Mouse (Mus musculus): ENCODE data around the gene Gm49318. TPM values are rescaled to one million over a fixed set of nuclear protein-coding genes. Genes with fewer than 3 reads are reported as not detected.

Gene Gm49318
- polyA plus RNA-seq, 1 experiment from 2014 or later: not detected

GRCm38 (mm10) chr9:22051958-22052254 is 19.2 kb downstream of the Gm49318 start, which contains the start of gene Elavl3:
Gene Elavl3 (minus strand): TSS chr9:22052023.
- no peak for ATAC-seq (replicated peaks; ENCODE audit: insufficient number of reproducible peaks, insufficient read depth, low FRiP score, low read depth)
- peak within 1 kb of the TSS; percentile 78 for H3K4me2 ChIP-seq
- WGBS: under 1% methylated on average over 28 of the region's 28 CpGs

GRCm38 (mm10) chr9:22051161-22051957 is 19.7 kb downstream of the Gm49318 start:
- H3K36me3 ChIP-seq: no peaks in the 10 kb centered on the region; the same call in 1 of the 2 replicates
- no peak overlapping the region for H3K27ac ChIP-seq
- WGBS: 4% methylated on average over 63 of the region's 67 CpGs
- H3K9me3 ChIP-seq (replicated peaks): no peaks in the 10 kb centered on the region
- peak overlapping the region; percentile 78 for H3K4me2 ChIP-seq
- ATAC-seq (replicated peaks; ENCODE audit: insufficient number of reproducible peaks, insufficient read depth, low FRiP score, low read depth): 0 out of 2 replicates have a peak, but pooled peaks have one; percentile 1
- H3K4me3 ChIP-seq: peak overlapping the region; percentile 43
- peaks cover 27% of the 10 kb centered on the region for H3K4me1 ChIP-seq (replicated peaks)
- peaks cover 80% of the 10 kb centered on the region for H3K27me3 ChIP-seq
- H3K9ac ChIP-seq: no peak overlapping the region; the same call in 1 of the 2 replicates

More at GRCm38 (mm10) chr9:22051958-22052254, 19.2 kb downstream of the Gm49318 start, which contains the start of gene Elavl3:
- Histone ChIP-seq H3K4me3 (peak within 1 kb of the TSS; percentile 43), H3K9ac (peak within 1 kb of the TSS; percentile 14; the same call in 1 of the 2 replicates), H3K27ac (no peak within 1 kb of the TSS), H3K36me3 (peaks cover 2% of the 10 kb centered on the region; the same call in 1 of the 2 replicates), H3K9me3 (replicated peaks) (no peaks in the 10 kb centered on the region), H3K4me1 (replicated peaks) (peaks cover 27% of the 10 kb centered on the region), H3K27me3 (peaks cover 82% of the 10 kb centered on the region)

- Histone ChIP-seq H3K4me1 (replicated peaks) (peaks cover 27% of the 10 kb centered on the region), H3K4me2 (peak overlapping the region; percentile 78), H3K27ac (no peak overlapping the region), H3K27me3 (peaks cover 70% of the 10 kb centered on the region), H3K9me3 (replicated peaks) (no peaks in the 10 kb centered on the region), H3K4me3 (peak overlapping the region; percentile 43), H3K36me3 (no peaks in the 10 kb centered on the region), H3K9ac (peak overlapping the region; percentile 14; the same call in 1 of the 2 replicates)
- ATAC-seq (replicated peaks; ENCODE audit: insufficient number of reproducible peaks, insufficient read depth, low FRiP score, low read depth): peak; percentile 73
- WGBS: 2% methylated on average over 43 of the region's 43 CpGs
Observed at GRCm38 (mm10) chr9:22050351-22050889, 20.6 kb downstream of the Gm49318 start.

GRCm38 (mm10) chr9:22049721-22050270 is 21.3 kb downstream of the Gm49318 start:
- Histone ChIP-seq H3K4me3 (peak overlapping the region; percentile 43; the same call in 1 of the 2 replicates), H3K4me2 (no peak overlapping the region)
- no peak for ATAC-seq (replicated peaks; ENCODE audit: insufficient number of reproducible peaks, insufficient read depth, low FRiP score, low read depth)

GRCm38 (mm10) chr9:22049315-22049714 is 21.7 kb downstream of the Gm49318 start:
- no peaks in the 10 kb centered on the region for H3K9me3 ChIP-seq (replicated peaks)
- peaks cover 59% of the 10 kb centered on the region for H3K27me3 ChIP-seq
- no peak overlapping the region for H3K4me3 ChIP-seq
- ATAC-seq (replicated peaks; ENCODE audit: insufficient number of reproducible peaks, insufficient read depth, low FRiP score, low read depth): no peak
- H3K4me2 ChIP-seq: no peak overlapping the region
- peaks cover 20% of the 10 kb centered on the region for H3K4me1 ChIP-seq (replicated peaks)
- no peak overlapping the region for H3K27ac ChIP-seq
- no peaks in the 10 kb centered on the region for H3K36me3 ChIP-seq
- 57% methylated on average over 11 of the region's 11 CpGs for WGBS
- H3K9ac ChIP-seq: no peak overlapping the region

More at GRCm38 (mm10) chr9:22049721-22050270, 21.3 kb downstream of the Gm49318 start:
- peaks cover 25% of the 10 kb centered on the region for H3K4me1 ChIP-seq (replicated peaks)
- H3K27ac ChIP-seq: no peak overlapping the region
- H3K9ac ChIP-seq: no peak overlapping the region
- WGBS: 52% methylated on average over 4 of the region's 4 CpGs
- no peaks in the 10 kb centered on the region for H3K36me3 ChIP-seq
- no peaks in the 10 kb centered on the region for H3K9me3 ChIP-seq (replicated peaks)
- H3K27me3 ChIP-seq: peaks cover 64% of the 10 kb centered on the region

- H3K27me3 ChIP-seq: peaks cover 41% of the 10 kb centered on the region
- H3K9me3 ChIP-seq (replicated peaks): no peaks in the 10 kb centered on the region
- ATAC-seq (replicated peaks; ENCODE audit: insufficient number of reproducible peaks, insufficient read depth, low FRiP score, low read depth): no peak
- no peaks in the 10 kb centered on the region for H3K36me3 ChIP-seq
- H3K4me3 ChIP-seq: no peak overlapping the region
- no peak overlapping the region for H3K9ac ChIP-seq
- no peak overlapping the region for H3K4me2 ChIP-seq
- no peak overlapping the region for H3K27ac ChIP-seq
- H3K4me1 ChIP-seq (replicated peaks): peaks cover 20% of the 10 kb centered on the region
- WGBS: 47% methylated on average over 9 of the region's 9 CpGs
Observed at GRCm38 (mm10) chr9:22047329-22047728, 23.7 kb downstream of the Gm49318 start.

- Histone ChIP-seq H3K9me3 (replicated peaks) (no peaks in the 10 kb centered on the region), H3K27ac (no peak overlapping the region), H3K4me3 (no peak overlapping the region), H3K4me1 (replicated peaks) (no peaks in the 10 kb centered on the region), H3K9ac (no peak overlapping the region), H3K27me3 (no peaks in the 10 kb centered on the region), H3K4me2 (no peak overlapping the region), H3K36me3 (no peaks in the 10 kb centered on the region)
- 59% methylated on average over 2 of the region's 2 CpGs for WGBS
- no peak for ATAC-seq (replicated peaks; ENCODE audit: insufficient number of reproducible peaks, insufficient read depth, low FRiP score, low read depth)
Observed at GRCm38 (mm10) chr9:22041832-22042231, 29.2 kb downstream of the Gm49318 start.

- Histone ChIP-seq H3K27me3 (no peaks in the 10 kb centered on the region), H3K36me3 (no peaks in the 10 kb centered on the region), H3K27ac (no peak overlapping the region), H3K4me1 (replicated peaks) (no peaks in the 10 kb centered on the region), H3K9me3 (replicated peaks) (no peaks in the 10 kb centered on the region), H3K4me2 (no peak overlapping the region), H3K9ac (no peak overlapping the region), H3K4me3 (no peak overlapping the region)
- no peak for ATAC-seq (replicated peaks; ENCODE audit: insufficient number of reproducible peaks, insufficient read depth, low FRiP score, low read depth)
- WGBS: 71% methylated on average over 10 of the region's 10 CpGs
Observed at GRCm38 (mm10) chr9:22037826-22038225, 33.2 kb downstream of the Gm49318 start.

- H3K9ac ChIP-seq: no peak overlapping the region
- no peaks in the 10 kb centered on the region for H3K4me1 ChIP-seq (replicated peaks)
- no peaks in the 10 kb centered on the region for H3K36me3 ChIP-seq
- no peak overlapping the region for H3K4me2 ChIP-seq
- H3K27me3 ChIP-seq: no peaks in the 10 kb centered on the region
- H3K9me3 ChIP-seq (replicated peaks): no peaks in the 10 kb centered on the region
- 61% methylated on average over 6 of the region's 6 CpGs for WGBS
- ATAC-seq (replicated peaks; ENCODE audit: insufficient number of reproducible peaks, insufficient read depth, low FRiP score, low read depth): no peak
- no peak overlapping the region for H3K4me3 ChIP-seq
- H3K27ac ChIP-seq: no peak overlapping the region
Observed at GRCm38 (mm10) chr9:22035300-22036044, 35.6 kb downstream of the Gm49318 start.

- no peak for ATAC-seq (replicated peaks; ENCODE audit: insufficient number of reproducible peaks, insufficient read depth, low FRiP score, low read depth)
- no peak overlapping the region for H3K9ac ChIP-seq
- 83% methylated on average over 9 of the region's 9 CpGs for WGBS
- H3K36me3 ChIP-seq: no peaks in the 10 kb centered on the region
- H3K27me3 ChIP-seq: no peaks in the 10 kb centered on the region
- no peak overlapping the region for H3K27ac ChIP-seq
- no peak overlapping the region for H3K4me3 ChIP-seq
- H3K4me1 ChIP-seq (replicated peaks): no peaks in the 10 kb centered on the region
- H3K4me2 ChIP-seq: no peak overlapping the region
- H3K9me3 ChIP-seq (replicated peaks): no peaks in the 10 kb centered on the region
Observed at GRCm38 (mm10) chr9:22030386-22030785, 40.7 kb downstream of the Gm49318 start.

GRCm38 (mm10) chr9:22028467-22028866 is 42.6 kb downstream of the Gm49318 start:
- H3K4me1 ChIP-seq (replicated peaks): no peaks in the 10 kb centered on the region
- ATAC-seq (replicated peaks; ENCODE audit: insufficient number of reproducible peaks, insufficient read depth, low FRiP score, low read depth): no peak
- no peaks in the 10 kb centered on the region for H3K27me3 ChIP-seq
- no peaks in the 10 kb centered on the region for H3K36me3 ChIP-seq
- no peak overlapping the region for H3K9ac ChIP-seq
- no peak overlapping the region for H3K4me2 ChIP-seq
- H3K9me3 ChIP-seq (replicated peaks): no peaks in the 10 kb centered on the region
- no peak overlapping the region for H3K27ac ChIP-seq
- WGBS: 44% methylated on average over 7 of the region's 7 CpGs
- H3K4me3 ChIP-seq: no peak overlapping the region

Measured in heart, embryonic 15.5 days (tissue).